Mouse (Mus musculus): ENCODE data around the gene Kif19a. TPM values are rescaled to one million over a fixed set of nuclear protein-coding genes. Genes with fewer than 3 reads are reported as not detected.

The Kif19a gene
- polyA plus RNA-seq (2015; fragmentation: Nextera tagmentation; extraction: Ambion mirVana) = 0.26 and 0.66 TPM in 2 replicates

DNA sequence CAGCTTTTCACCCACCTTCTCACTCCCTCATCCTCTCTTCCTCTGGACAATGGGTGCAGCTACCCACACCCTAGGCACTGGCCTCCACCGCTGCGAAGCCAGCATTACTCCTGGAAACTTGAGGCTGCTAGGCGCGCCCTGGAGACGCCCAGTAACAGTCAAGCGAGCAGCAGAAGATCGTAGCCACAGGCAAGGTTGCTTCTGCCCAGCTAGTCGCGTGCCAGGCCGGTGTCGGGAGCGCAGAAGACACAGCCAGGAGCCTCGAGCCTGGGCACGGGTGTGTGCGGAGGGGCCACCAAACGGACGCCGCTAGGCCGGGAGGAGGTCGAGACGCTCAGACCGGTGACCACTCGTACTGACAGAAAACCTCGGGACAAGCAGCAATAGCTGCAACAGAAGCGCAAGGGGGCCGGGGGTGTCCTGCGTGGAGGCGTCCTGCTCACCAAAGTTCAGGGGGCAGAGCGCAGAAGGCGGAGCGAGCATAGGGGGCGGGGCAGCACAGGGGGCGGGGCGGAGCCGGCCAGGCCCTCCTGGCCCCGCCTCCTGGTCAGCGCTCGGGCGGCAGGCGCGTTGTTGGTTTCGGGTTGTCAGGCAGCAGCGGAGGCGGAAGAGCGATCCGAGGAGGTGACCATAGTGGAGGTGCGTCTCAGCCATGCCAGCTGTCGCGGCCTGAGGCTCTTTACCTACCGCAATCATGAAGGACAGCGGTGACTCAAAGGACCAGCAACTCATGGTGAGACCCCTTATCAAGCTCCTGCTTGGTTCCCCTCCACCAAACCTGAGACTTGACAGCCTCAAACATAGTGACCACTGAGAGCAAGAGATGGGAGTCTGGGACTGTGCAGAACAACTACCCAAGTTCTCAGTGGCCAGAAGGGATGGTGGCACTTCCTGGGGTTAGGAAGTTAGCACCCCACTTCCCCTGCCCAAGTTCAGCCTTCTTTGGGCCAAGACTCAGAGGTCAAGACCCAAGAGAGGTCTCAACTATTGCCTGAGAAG is at the start of gene Kif19a:
Gene Kif19a, plus strand, starts transcription at position 569 of the 999 bp plus-strand sequence.
- peak within 1 kb of the TSS; percentile 50 for H3K9ac ChIP-seq (replicated peaks; ENCODE audit: low read depth, low read length)
- H3K4me1 ChIP-seq (replicated peaks; ENCODE audit: control insufficient read depth, insufficient read depth, low read length) = peaks cover 12% of the 10 kb centered on the region
- peak within 1 kb of the TSS; percentile 81 for H3K4me2 ChIP-seq (ENCODE audit: low read length)
- peaks cover 8% of the 10 kb centered on the region; the same call in 1 of the 2 replicates for H3K27me3 ChIP-seq (replicated peaks; ENCODE audit: control insufficient read depth, insufficient read depth, low read length)
- no peak within 1 kb of the TSS for H3K27ac ChIP-seq (ENCODE audit: low read length)
- no peaks in the 10 kb centered on the region for H3K36me3 ChIP-seq (ENCODE audit: control insufficient read depth, insufficient read depth)
- WGBS = 2% methylated on average over 51 of the region's 51 CpGs
- no peaks in the 10 kb centered on the region for H3K9me3 ChIP-seq (ENCODE audit: control insufficient read depth, low read length)
- peak within 1 kb of the TSS; percentile 48 for H3K4me3 ChIP-seq (replicated peaks; ENCODE audit: low read length)
- peak; percentile 43; the same call in 1 of the 2 replicates for ATAC-seq

DNA sequence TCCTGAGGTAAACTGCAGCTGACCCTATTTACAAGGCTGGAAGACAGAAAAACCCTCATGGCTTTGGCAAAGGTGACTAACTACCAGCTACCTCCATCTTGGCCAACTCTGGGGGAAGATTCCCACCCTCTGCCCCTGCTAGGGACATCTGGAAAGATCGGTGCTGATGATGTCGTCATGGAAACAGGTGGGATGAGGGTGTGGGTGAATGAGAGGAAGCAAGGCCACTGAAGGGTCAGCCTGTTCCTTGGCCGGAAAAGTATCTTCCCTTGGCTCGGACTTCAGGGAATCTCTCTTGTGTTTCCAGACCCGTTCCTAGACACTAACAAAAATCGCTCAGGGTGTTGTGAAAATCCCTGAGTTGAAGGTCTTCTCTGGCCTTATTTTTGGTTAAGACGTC is 49.7 kb upstream of the Kif19a start:
- no peak for ATAC-seq
- Histone ChIP-seq H3K9me3 (ENCODE audit: control insufficient read depth, low read length) (no peaks in the 10 kb centered on the region), H3K27ac (ENCODE audit: low read length) (no peak overlapping the region), H3K36me3 (ENCODE audit: control insufficient read depth, insufficient read depth) (no peaks in the 10 kb centered on the region), H3K9ac (replicated peaks; ENCODE audit: low read depth, low read length) (no peak overlapping the region), H3K4me1 (replicated peaks; ENCODE audit: control insufficient read depth, insufficient read depth, low read length) (no peaks in the 10 kb centered on the region), H3K4me3 (replicated peaks; ENCODE audit: low read length) (no peak overlapping the region), H3K27me3 (replicated peaks; ENCODE audit: control insufficient read depth, insufficient read depth, low read length) (no peaks in the 10 kb centered on the region), H3K4me2 (ENCODE audit: low read length) (no peak overlapping the region)
- WGBS = 79% methylated on average over 7 of the region's 7 CpGs

DNA sequence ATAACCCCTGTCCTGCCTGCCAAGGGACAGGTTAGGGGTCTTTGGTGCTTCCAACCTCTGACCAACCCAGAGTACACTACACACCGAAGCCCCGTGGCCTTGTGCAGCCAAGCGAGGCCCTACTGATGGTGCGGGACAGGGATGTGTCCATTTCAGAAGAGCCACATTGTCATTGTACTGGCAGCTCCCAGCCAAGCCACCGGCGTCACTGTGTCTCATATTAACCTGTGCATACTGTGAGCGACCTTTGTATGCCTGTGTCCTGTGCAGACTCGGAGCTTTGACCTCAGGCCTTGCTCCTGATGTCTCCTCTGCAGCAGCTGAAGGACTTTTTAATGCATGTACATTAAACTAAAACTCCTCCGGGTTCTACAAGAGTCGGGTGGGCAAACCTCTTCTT is 44.7 kb upstream of the Kif19a start:
- Histone ChIP-seq H3K4me3 (replicated peaks; ENCODE audit: low read length) (no peak overlapping the region), H3K4me2 (ENCODE audit: low read length) (no peak overlapping the region), H3K9ac (replicated peaks; ENCODE audit: low read depth, low read length) (no peak overlapping the region), H3K36me3 (ENCODE audit: control insufficient read depth, insufficient read depth) (no peaks in the 10 kb centered on the region), H3K27me3 (replicated peaks; ENCODE audit: control insufficient read depth, insufficient read depth, low read length) (no peaks in the 10 kb centered on the region), H3K27ac (ENCODE audit: low read length) (no peak overlapping the region), H3K4me1 (replicated peaks; ENCODE audit: control insufficient read depth, insufficient read depth, low read length) (no peaks in the 10 kb centered on the region; the same call in 1 of the 2 replicates), H3K9me3 (ENCODE audit: control insufficient read depth, low read length) (no peaks in the 10 kb centered on the region)
- ATAC-seq = no peak
- WGBS = 92% methylated on average over 10 of the region's 10 CpGs

- 87% methylated on average over 8 of the region's 8 CpGs for WGBS
- no peak for ATAC-seq
- H3K4me2 ChIP-seq (ENCODE audit: low read length) = no peak overlapping the region
Observed at GRCm38 (mm10) chr11:114722438-114722837, 42.8 kb upstream of the Kif19a start.

GRCm38 (mm10) chr11:114723030-114723429 is 42.2 kb upstream of the Kif19a start:
- H3K4me1 ChIP-seq (replicated peaks; ENCODE audit: control insufficient read depth, insufficient read depth, low read length) = peaks cover 9% of the 10 kb centered on the region
- ATAC-seq = no peak
- H3K27me3 ChIP-seq (replicated peaks; ENCODE audit: control insufficient read depth, insufficient read depth, low read length) = no peaks in the 10 kb centered on the region
- no peak overlapping the region for H3K4me2 ChIP-seq (ENCODE audit: low read length)
- no peaks in the 10 kb centered on the region for H3K36me3 ChIP-seq (ENCODE audit: control insufficient read depth, insufficient read depth)
- H3K27ac ChIP-seq (ENCODE audit: low read length) = no peak overlapping the region
- no peak overlapping the region for H3K4me3 ChIP-seq (replicated peaks; ENCODE audit: low read length)
- WGBS = 69% methylated on average over 13 of the region's 13 CpGs
- no peaks in the 10 kb centered on the region for H3K9me3 ChIP-seq (ENCODE audit: control insufficient read depth, low read length)
- no peak overlapping the region for H3K9ac ChIP-seq (replicated peaks; ENCODE audit: low read depth, low read length)

More at GRCm38 (mm10) chr11:114722438-114722837, 42.8 kb upstream of the Kif19a start:
- no peaks in the 10 kb centered on the region for H3K27me3 ChIP-seq (replicated peaks; ENCODE audit: control insufficient read depth, insufficient read depth, low read length)
- no peaks in the 10 kb centered on the region for H3K9me3 ChIP-seq (ENCODE audit: control insufficient read depth, low read length)
- H3K27ac ChIP-seq (ENCODE audit: low read length) = no peak overlapping the region
- no peak overlapping the region for H3K4me3 ChIP-seq (replicated peaks; ENCODE audit: low read length)
- H3K4me1 ChIP-seq (replicated peaks; ENCODE audit: control insufficient read depth, insufficient read depth, low read length) = peaks cover 6% of the 10 kb centered on the region
- H3K9ac ChIP-seq (replicated peaks; ENCODE audit: low read depth, low read length) = no peak overlapping the region
- H3K36me3 ChIP-seq (ENCODE audit: control insufficient read depth, insufficient read depth) = no peaks in the 10 kb centered on the region

- Histone ChIP-seq H3K4me1 (replicated peaks; ENCODE audit: control insufficient read depth, insufficient read depth, low read length) (peaks cover 9% of the 10 kb centered on the region), H3K4me2 (ENCODE audit: low read length) (no peak overlapping the region), H3K9ac (replicated peaks; ENCODE audit: low read depth, low read length) (no peak overlapping the region), H3K9me3 (ENCODE audit: control insufficient read depth, low read length) (no peaks in the 10 kb centered on the region), H3K36me3 (ENCODE audit: control insufficient read depth, insufficient read depth) (no peaks in the 10 kb centered on the region), H3K4me3 (replicated peaks; ENCODE audit: low read length) (no peak overlapping the region), H3K27ac (ENCODE audit: low read length) (no peak overlapping the region), H3K27me3 (replicated peaks; ENCODE audit: control insufficient read depth, insufficient read depth, low read length) (no peaks in the 10 kb centered on the region)
- WGBS = 53% methylated on average over 11 of the region's 11 CpGs
- ATAC-seq = no peak
Observed at GRCm38 (mm10) chr11:114724787-114725590, 40.2 kb upstream of the Kif19a start.

GRCm38 (mm10) chr11:114726965-114727825 is 38.0 kb upstream of the Kif19a start, which contains the start of gene Dnaic2:
Dnaic2 (plus strand) TSS chr11:114727408.
- peaks cover 9% of the 10 kb centered on the region for H3K4me1 ChIP-seq (replicated peaks; ENCODE audit: control insufficient read depth, insufficient read depth, low read length)
- H3K4me2 ChIP-seq (ENCODE audit: low read length) = peak within 1 kb of the TSS; percentile 59
- no peaks in the 10 kb centered on the region for H3K9me3 ChIP-seq (ENCODE audit: control insufficient read depth, low read length)
- 10% methylated on average over 34 of the region's 34 CpGs for WGBS
- peak; percentile 87 for ATAC-seq
- H3K27me3 ChIP-seq (replicated peaks; ENCODE audit: control insufficient read depth, insufficient read depth, low read length) = no peaks in the 10 kb centered on the region
- no peak within 1 kb of the TSS for H3K27ac ChIP-seq (ENCODE audit: low read length)
- no peaks in the 10 kb centered on the region for H3K36me3 ChIP-seq (ENCODE audit: control insufficient read depth, insufficient read depth)
- peak within 1 kb of the TSS; percentile 38 for H3K9ac ChIP-seq (replicated peaks; ENCODE audit: low read depth, low read length)
- peak within 1 kb of the TSS; percentile 31 for H3K4me3 ChIP-seq (replicated peaks; ENCODE audit: low read length)

- 29% methylated on average over 5 of the region's 5 CpGs for WGBS
- peaks cover 9% of the 10 kb centered on the region for H3K4me1 ChIP-seq (replicated peaks; ENCODE audit: control insufficient read depth, insufficient read depth, low read length)
- H3K36me3 ChIP-seq (ENCODE audit: control insufficient read depth, insufficient read depth) = no peaks in the 10 kb centered on the region
- no peaks in the 10 kb centered on the region for H3K9me3 ChIP-seq (ENCODE audit: control insufficient read depth, low read length)
- ATAC-seq = 0 out of 2 replicates have a peak, but pooled peaks have one; percentile 19
- H3K27ac ChIP-seq (ENCODE audit: low read length) = no peak overlapping the region
- peak overlapping the region; percentile 31 for H3K4me3 ChIP-seq (replicated peaks; ENCODE audit: low read length)
- H3K9ac ChIP-seq (replicated peaks; ENCODE audit: low read depth, low read length) = peak overlapping the region; percentile 38
- H3K4me2 ChIP-seq (ENCODE audit: low read length) = peak overlapping the region; percentile 59
- H3K27me3 ChIP-seq (replicated peaks; ENCODE audit: control insufficient read depth, insufficient read depth, low read length) = no peaks in the 10 kb centered on the region
Observed at GRCm38 (mm10) chr11:114727826-114728186, 37.4 kb upstream of the Kif19a start.

Data from forebrain, embryonic 16.5 days (tissue).